Mouse (Mus musculus) common myeloid progenitor, adult 5-6 weeks (primary cell): ENCODE measurements around the gene Lgals12. TPM values are rescaled to one million over a fixed set of nuclear protein-coding genes. Genes with fewer than 3 reads are reported as not detected.

ENCODE experiments used
- ATAC-seq: replicated peaks from 2 replicates; pipeline ENCODE4 v1.8.0; 2016; ENCODE audit warnings: low read depth, mild to moderate bottlenecking, moderate TSS enrichment, inconsistent platforms; ENCODE audit not compliant: poor library complexity, severe bottlenecking
- total RNA-seq: library from RNA; stranded (forward); fragments of 200-1000, 187-1606 nt; gene quantifications from 2 replicates; pipeline ENCODE4 v1.2.3, GENCODE M21; 2017

The Lgals12 gene
- not detected in 2 replicates for total RNA-seq

DNA sequence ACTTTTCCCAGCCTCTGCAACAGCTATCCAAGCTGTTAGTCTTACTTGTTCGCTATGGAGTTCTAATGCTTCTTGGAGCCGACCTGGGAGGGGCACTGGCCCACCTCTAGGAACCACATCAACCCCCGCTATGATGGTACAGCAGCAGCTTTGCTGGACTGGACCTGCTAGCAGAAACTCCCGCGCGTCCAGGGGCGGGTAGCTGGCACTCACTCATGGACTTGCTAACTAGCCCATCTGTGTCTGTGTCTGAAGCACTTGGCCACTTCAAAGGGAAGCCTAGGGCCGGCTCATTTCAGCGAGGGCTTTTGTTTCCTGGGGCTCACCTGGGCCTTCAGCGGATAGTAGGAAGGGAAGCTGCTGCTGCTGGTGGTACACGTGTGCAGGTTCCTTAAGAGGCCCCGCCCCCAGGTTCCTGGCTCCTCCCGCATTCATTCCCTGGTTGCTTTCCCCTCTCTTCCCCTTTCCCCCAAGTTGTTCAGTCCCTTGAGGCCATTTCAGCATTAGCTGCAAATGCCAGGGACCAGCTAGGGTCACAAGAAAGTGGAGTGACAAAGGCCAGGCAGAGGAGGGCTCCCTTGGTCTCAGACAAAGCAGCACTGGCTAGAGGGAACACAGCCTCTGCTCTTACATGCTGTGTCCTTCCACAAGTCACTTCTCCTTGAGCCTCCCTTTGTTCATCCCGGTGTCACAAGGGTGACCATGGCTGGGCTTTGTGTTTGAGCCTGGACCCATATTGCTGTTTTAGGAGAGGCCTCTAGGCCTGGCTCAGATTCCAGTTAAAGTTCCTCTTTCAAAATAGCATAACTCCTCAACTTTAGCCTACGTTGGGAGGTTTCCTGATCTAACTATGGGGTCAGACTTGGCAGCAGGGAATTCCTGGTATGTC is at the start of gene Lgals12:
TSS of gene Lgals12 (minus strand) at position 393 of the 889 bp plus-strand sequence.
- ATAC-seq = no peak

DNA sequence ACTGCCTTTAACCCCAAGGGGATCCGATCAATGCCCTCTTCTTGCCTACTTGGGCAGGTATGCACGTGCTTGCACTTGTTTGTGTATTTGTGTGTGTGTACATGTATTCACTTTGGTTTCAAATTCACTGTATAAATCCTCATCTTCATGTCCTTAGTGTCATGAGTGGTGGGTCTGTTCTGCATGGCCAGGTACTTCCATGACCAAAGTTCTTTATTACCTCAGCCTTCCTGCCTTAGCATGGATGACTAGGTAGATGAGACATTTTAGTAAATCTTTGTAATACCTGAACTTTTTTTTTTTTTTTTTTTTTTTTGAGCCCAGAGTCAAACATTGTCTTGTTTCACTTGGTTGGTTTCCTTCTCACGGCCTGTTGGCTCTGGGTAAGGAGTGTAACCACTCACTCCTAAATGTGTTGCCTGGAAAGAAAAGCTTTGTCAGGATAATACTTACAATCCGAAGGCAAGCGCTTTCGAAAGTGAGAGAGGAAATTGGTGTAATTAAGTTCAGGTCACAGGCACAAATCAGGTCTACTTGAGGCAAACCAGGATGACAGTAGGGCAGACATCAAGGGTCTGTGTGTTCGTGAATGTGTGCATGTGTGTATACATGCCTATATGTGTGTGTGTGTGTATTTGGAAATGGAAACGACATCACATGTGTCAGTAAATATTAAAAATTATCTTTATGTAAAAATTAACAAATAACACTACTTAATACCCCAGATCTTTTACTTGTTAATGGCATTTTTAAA is 42.1 kb upstream of the Lgals12 start:
- no peak for ATAC-seq

DNA sequence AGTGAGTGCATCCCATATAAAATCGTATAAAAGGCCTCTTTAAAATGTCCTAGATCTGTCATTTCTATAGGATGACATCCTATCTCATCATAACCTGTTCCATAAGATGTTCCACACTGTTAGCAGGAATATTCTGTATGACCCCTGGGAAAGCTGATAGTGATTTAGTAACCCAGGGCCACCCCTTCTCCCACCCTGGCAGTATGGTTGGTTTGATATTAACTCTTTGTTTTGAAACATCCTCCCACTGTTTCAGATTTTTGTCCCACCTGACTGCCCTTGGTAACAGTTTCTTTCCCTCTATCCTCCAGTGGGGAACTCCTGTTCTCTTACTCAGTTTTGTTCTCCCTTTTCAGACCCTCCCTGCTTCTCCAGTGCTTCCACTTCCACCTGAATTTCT is 26.8 kb upstream of the Lgals12 start:
- no peak for ATAC-seq

DNA sequence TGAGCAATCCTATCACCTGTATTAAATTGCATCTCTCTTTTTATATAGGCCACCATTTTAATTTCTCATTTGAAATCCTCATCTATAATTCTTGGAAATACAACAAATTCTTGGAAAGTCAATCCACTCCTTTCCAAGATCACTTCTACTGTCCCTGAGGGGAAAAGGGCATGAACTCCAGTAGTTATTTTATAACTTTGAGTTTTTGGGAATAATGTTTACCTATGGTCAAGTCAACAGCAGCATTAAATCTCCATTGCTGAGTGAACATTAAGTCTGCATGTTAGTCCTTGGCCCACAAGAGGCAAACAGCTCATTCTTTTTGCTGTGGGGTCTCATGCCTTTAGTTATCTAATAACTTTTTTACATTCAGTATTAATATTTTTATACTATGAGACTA is 26.0 kb upstream of the Lgals12 start:
- ATAC-seq = no peak

DNA sequence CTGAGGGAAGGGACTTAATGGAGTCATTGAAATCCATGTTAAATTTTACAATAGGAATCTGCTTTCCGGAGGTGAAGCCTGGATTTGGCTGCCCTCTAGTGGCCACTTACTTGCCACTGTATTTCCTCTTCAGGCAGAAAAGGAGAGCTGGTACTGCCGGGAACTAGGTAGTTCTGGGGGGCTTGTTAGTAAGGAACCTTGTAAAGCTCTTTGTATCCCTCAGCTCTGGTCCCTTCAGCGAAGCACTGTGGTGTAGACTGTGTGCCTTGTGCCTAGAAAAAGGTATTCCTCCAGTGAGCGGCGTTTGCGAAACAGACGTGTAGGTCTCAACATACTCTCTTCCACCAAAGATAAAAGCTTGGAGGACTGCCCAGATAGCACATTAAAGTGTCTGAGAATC is 10.7 kb upstream of the Lgals12 start:
- peak; percentile 58; the same call in 1 of the 2 replicates for ATAC-seq

DNA sequence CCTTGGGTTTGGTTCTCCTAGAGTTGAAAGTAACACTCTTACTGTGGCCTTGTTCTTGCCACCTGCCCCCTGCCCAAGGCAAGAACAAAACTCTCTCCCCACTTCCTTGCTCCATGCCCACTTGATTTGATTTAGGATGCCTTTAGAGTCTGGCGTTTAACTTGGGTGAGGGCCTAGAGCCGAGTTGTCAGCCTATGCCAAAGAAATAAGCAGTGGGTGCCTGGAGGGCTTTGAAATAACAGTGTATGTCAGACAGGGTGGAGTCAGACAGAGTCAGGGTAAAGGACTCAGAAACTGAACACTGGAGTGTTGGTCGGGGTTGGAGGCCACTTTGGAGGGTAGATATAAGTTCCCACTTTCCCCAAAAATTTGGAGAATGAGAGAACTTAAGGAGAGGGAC is 10.1 kb upstream of the Lgals12 start:
- no peak for ATAC-seq

DNA sequence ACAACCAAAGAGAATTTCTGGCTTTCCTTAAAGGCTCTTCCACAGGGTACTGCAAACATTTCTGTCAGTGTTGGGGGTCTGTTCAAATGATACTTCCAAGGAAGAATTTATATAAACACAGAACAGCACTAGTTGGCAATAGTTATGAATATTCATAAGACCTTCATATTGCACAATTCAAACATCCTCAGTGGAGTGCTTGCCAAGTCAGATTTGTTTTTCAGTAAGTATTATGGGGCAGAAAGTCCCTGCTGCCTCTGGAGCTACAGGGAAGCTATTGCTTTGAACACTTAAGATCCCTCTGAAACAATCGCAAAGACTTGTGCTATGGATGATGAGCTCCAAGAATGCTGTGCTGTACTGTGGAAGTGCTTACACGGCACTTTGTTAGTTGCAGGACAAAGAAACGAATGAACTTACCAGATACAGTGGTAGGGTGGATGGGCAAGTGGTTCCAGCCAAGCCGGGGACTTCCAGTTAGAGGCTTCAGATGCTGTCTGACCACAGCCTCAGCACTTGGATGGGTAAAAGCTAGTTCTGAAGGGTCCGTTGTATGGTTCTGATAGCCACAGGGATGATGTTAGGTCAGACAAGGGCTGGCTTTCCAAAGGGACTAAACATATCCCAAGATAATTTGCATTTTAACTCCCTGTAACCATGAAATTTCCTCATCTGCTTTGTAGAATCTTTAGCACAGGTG is 9.4 kb upstream of the Lgals12 start:
- ATAC-seq = no peak

DNA sequence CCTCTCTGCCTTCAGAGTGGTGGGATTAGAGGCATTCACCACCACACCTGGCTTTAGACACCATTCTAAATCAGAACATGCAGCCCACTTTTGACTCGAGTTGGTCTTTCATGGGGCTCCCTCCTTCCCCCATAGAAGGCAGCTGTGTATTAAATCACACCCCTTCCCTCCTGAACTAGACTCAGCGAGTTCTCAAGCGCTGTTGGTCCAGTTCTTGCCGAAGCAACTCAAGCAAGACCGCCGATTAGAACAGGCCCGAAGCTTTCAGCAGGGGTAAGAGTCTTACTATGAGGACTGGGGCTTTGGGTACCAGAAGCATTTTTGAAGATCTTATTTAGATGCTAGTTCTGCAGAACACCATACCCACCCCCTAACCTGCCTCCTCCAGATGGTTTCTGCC is 6.2 kb upstream of the Lgals12 start:
- ATAC-seq = no peak

DNA sequence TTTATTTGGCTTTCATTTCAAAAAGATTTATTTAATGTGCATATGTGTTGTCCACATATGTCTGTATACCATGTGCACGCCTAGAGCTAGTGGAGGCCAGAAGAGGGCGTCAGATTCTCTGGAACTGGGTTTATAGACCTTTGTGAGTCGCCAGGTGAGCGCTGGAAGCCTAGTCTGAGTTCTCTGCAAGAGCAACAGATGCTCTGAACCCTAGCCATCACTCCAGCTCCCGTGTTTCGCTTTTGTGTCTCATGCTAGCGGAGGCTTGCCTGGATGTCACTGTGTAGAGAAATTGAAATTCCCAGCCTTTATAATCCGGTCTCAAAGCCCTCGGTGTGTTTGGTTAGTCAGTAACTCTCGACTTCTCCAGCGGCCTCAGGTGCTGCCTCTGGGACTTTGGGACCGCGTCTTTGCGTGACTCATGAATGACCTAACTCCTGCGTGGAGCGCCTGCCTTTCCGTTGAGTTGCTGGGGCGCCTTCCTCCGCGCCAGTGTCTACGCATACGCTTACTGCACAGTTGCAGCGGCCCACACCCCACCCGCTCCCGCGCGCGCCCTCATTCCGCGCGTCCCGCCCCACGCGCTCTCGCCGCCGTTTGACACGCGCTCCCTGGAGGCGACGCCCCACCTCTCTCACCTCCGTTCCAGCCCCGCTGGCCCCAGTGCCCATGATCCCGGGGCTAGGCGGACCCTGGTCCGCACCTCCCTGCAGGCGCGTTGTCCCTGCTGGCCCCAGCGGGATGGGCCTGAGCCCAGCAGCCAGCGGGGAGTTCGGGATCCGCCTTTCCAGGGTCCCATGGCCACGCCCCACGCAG is 5.2 kb upstream of the Lgals12 start, which contains the start of gene Hrasls5:
TSS of gene Hrasls5 (plus strand) at position 600 of the 816 bp plus-strand sequence.
- peak; percentile 29; the same call in 1 of the 2 replicates for ATAC-seq

DNA sequence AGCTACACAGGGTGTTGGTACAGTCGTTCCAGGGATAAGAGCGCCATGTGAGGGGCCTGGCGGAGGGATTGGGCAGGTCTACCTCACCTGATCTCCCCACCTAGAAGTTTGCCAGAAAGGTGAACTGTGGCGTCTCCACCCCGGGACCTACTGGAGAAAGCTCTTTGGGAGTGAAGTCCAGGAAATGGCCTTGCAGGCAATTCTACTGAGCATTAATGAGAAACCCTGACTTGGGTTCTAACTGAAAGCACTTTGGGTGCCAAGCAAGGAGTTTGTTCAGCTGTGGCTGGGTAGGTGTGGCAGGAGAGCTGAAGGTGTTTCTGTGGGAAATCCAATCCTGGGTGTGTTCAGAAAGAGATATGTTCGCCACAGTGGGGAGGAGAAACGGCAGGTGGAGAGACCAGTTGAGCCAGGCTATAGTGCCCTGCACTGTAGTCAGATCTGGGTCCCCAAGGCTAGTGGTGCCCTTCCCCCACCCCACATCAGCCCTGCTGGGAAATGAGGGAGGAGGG is 753 bp upstream of the Lgals12 start:
- ATAC-seq = no peak

DNA sequence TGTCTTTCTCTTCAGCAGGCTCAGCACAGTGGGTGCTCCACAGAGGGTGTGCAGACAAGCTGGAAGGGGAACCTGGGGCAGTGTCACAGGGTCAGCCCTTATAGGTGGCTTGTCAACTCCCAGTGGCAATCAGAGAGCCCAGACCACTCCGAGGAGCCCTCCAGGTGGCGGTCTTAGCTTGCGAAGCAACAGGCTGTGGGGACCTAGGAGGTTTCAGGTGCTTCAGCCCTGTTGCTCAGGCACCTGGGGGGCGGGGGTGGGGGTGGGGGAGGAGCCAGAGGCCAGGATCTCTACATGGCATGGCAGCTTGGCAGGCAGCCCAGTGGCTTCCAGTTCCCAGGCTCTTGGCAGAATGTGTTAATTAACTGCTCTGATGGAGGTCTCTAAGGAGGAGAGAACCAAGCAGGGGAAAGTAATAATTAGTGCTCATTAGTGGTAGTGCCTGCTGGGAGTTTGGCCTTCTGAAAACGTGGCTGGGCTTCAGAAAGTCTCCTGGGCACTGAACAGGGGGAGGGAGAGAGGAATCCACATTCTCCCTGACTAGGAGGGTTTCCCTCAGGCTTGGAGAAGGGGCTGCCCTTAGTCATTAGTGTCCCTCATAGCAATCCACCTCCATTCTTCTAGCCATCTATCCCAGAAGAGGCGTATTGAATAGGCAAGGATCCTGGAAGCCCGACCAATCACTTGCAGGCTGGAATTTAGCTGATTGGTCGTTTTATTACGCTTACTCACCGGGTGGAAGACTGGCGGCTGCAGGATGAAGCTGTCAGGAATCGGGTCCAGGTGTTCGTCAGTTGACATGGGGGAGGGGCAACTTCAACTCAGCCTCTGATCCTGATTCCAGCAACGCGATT is 836 bp downstream of the Lgals12 start:
- ATAC-seq = no peak

DNA sequence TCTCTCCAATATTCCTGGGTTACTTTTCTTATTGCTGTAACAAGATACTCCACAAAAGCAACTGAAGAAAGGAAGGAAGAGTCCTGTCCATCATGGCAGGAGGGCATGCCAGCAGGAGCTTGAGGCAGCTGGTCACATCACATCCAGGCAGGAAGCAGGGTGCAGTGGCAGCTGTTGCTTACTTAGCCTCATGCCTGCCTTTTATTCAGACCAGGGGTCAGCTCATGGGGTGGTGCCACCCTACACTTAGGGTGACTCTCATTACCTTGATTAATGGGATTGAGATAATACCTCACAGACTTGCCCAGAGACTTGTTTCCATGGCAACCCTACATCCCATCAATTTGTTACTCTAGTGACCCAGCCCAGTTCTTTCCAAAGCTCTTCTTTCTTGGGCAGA is 2.0 kb downstream of the Lgals12 start:
- ATAC-seq = no peak

DNA sequence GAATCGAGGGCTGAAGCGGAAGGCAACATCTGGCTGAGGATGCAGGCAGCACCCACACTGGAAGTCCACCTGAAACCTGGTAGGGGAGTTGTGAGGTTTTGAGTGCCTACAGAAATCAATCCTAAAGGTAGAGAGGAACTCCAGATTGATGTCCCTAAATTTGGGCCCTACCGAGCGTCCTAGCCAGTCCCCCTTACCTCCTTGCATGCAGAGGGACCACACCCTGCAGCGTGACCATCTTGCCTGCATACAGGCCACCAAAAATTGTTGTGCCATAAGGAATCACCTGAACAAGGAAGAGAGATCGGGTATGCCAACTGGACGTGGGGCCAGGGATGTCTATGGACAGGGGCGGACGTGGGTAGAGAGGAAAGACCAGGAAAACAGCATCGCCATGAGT is 2.9 kb downstream of the Lgals12 start:
- no peak for ATAC-seq

DNA sequence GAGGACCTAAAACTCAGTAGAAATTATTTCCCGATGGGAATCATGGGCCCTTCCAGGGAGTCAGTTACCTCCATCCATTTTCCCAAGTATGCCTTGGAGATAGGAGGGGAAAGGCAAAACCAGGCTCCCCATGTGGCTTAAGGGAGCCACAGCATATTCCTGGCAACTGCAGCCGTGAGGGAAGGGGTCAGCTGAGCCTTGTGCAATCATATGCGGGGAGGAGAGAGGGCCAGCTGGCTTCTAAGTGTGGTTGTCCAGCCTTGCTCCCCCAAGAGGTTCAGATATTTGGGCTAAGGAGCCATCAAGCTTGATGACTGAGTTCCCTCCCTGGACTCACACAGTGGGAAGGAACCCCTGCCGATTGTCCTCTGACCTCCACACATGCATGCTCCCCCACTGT is 5.4 kb downstream of the Lgals12 start:
- ATAC-seq = no peak

DNA sequence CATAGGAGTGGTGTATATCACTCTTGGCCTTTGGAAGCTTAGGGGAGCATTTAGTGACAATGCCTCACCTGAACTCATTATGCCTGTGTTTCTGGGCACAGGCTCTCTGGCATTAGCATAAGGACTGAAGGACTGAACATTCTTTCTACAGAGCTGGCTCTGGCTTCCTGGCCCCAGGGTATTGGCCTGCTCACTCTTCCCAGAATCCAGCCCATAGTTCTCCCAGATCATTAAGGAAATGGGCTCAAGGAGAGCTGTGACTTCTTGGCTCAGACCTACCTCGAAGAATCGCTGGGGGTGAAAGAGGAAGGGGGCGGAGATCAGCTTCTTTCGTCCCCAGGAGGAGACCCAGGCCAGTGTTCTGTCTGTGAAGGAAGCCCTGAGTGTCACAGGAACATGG is 8.5 kb downstream of the Lgals12 start:
- no peak for ATAC-seq

DNA sequence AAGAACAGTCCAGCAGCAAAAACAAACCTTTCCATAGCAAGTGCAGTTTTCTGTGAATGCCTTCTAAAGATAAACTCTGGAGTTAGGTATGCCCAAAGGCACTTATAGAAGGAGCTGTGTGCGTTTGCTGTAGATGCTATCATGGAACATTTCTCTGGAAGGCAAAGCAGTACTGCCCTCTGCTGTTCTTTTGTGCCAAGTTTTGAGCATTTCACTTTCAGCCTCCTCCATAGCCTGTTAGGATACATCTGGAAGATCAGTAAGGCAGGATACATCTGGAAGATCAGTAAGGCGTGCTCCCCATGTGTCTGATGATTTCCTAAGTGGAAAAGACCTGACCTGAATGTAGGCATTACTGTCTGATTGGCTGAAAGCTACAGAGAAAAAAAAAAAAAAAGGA is 11.5 kb downstream of the Lgals12 start:
- 0 out of 2 replicates have a peak, but pooled peaks have one; percentile 47 for ATAC-seq

DNA sequence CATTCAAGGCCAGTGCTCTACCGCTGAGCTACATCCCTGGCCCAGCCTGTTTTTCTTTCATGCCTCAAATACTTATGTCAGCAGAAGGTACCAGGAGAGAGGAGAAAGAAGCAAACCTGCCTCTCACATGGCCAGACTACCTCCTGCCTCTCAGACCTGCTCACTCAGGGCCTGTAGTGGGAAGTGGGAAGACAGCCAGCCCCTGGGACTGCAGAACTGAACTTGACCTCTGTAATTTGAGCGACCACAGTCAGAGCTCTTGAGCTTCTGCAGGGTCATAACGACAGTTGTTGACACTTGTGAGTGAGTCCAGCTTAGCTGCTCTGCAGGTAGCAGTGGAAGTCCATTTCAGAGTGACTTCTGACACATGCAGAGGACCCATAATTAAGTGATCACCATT is 15.0 kb downstream of the Lgals12 start:
- no peak for ATAC-seq

DNA sequence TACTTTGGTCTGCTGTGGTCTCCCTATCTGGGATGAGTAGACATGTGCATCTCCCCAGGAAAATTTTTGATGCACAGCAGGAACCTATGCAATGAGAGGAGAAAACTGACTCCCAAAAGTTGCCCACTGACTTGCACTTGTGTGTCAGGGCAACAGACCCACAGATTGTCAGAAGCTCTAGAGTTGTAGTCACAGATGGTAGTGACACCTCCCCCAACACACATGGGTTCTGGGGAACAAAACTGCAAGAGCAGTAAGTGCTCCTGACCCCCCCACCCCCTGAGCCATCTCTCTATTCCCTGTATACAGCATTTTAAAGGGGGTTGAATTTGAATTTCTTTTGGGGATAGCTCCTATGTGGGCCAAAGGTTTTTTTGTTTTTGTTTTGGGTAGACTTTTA is 16.2 kb downstream of the Lgals12 start:
- no peak for ATAC-seq

DNA sequence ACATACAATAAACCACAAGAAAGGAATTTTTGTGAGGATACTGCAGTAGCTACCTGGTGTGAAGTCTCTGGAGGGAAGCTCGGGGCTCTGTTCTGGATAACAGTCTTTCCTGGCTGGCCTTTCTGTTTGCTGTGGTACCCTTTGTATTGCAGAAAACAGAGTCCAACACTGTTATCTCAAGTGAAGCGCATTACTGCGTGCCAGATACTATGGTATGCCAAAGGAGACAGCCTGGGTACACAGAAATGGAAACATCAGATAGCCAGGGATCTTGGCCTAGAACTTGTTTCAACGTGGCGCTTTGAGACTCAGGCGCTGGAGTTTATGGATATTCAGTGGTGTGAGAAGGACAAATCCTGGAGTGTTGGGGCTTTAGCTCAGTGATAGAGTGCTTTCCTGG is 21.2 kb downstream of the Lgals12 start:
- no peak for ATAC-seq
